In the genomic region with DNA sequence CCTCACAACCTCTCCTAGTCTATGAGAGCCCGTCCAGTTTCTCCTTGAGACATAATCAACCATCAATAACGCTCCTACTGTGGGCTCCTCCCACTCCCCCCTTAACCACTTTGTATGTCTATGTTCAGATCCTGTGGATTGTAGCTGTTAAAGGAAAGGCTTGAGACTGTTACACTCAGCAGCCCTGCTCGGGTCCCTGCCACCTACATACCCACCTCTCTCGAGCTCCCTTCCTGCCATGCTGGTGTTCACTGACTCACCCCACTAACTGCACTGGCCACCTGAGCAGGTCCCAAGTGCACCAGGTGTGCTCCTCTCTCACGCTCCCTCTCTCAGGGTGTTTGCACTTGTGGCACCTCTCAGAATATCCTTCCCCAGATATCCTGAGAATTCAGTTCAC, we compare ENCODE assay signal across 20 mouse cellular contexts.
DNase-seq lines count a peak whose midpoint lies in the region; ATAC-seq lines count a peak whose summit lies in the region.
"Had no signal": no experiment of that assay in that cellular context is flagged by ENCODE, and none has a peak within 500 bp of the region (broad histone marks: within the 10 kb centered on the region; RNA-seq: fewer than 3 reads in every experiment).

No protein-coding gene starts in this region.

- no peak overlapping the region for H3K4me2 ChIP-seq in heart, embryonic 11.5 days
- H3K4me2 ChIP-seq in liver, embryonic 15.5 days = no peak overlapping the region
- H3K4me2 ChIP-seq in hindbrain, embryonic 13.5 days = no peak overlapping the region
- H3K4me2 ChIP-seq: embryonic facial prominence, embryonic 13.5 days; forebrain, embryonic 12.5 days had no signal

- peak overlapping the region; percentile 70; the same call in 1 of the 2 replicates for H3K27ac ChIP-seq in heart, embryonic 10.5 days
- H3K27ac ChIP-seq in heart, embryonic 11.5 days (ENCODE audit: low read depth, low read length) = no peak overlapping the region
- peak overlapping the region; percentile 59 for H3K27ac ChIP-seq in liver, embryonic 15.5 days (replicated peaks)
- H3K27ac ChIP-seq in hindbrain, embryonic 13.5 days = no peak overlapping the region
- H3K27ac ChIP-seq in embryonic facial prominence, embryonic 10.5 days (replicated peaks) = no peak overlapping the region
- H3K27ac ChIP-seq: embryonic facial prominence, embryonic 13.5 days; forebrain, embryonic 12.5 days; hindbrain, embryonic 10.5 days had no signal

- H3K4me3 ChIP-seq in heart, embryonic 10.5 days = no peak overlapping the region
- H3K4me3 ChIP-seq in heart, embryonic 11.5 days (ENCODE audit: low read depth, low read length) = no peak overlapping the region
- peak overlapping the region; percentile 67 for H3K4me3 ChIP-seq in megakaryocyte, embryonic 14.5 days (replicated peaks)
- H3K4me3 ChIP-seq in liver, embryonic 15.5 days (replicated peaks) = no peak overlapping the region
- H3K4me3 ChIP-seq in hindbrain, embryonic 13.5 days = no peak overlapping the region
- H3K4me3 ChIP-seq in embryonic facial prominence, embryonic 10.5 days = no peak overlapping the region
- H3K4me3 ChIP-seq: embryonic facial prominence, embryonic 13.5 days; forebrain, embryonic 12.5 days; hindbrain, embryonic 10.5 days had no signal

- no peaks in the 10 kb centered on the region for H3K9me3 ChIP-seq in heart, embryonic 10.5 days
- H3K9me3 ChIP-seq in heart, embryonic 11.5 days (replicated peaks; ENCODE audit: control insufficient read depth, low read length) = no peaks in the 10 kb centered on the region
- no peaks in the 10 kb centered on the region for H3K9me3 ChIP-seq in megakaryocyte, embryonic 14.5 days
- no peaks in the 10 kb centered on the region for H3K9me3 ChIP-seq in liver, embryonic 15.5 days (replicated peaks)
- H3K9me3 ChIP-seq in hindbrain, embryonic 13.5 days = no peaks in the 10 kb centered on the region
- no peaks in the 10 kb centered on the region for H3K9me3 ChIP-seq in embryonic facial prominence, embryonic 10.5 days
- H3K9me3 ChIP-seq: embryonic facial prominence, embryonic 13.5 days; forebrain, embryonic 12.5 days; hindbrain, embryonic 10.5 days had no signal

- 71% methylated on average over 5 of the region's 5 CpGs for WGBS in heart, embryonic 10.5 days
- 72% methylated on average over 5 of the region's 5 CpGs for WGBS in heart, embryonic 11.5 days (ENCODE audit: insufficient replicate concordance)
- 66% methylated on average over 5 of the region's 5 CpGs for WGBS in liver, embryonic 15.5 days (ENCODE audit: insufficient replicate concordance)
- 92% methylated on average over 5 of the region's 5 CpGs for WGBS in hindbrain, embryonic 13.5 days
- 91% methylated on average over 5 of the region's 5 CpGs for WGBS in embryonic facial prominence, embryonic 10.5 days

- 0 out of 2 replicates have a peak, but pooled peaks cover 3% of the 10 kb centered on the region for H3K36me3 ChIP-seq in heart, embryonic 10.5 days
- no peaks in the 10 kb centered on the region for H3K36me3 ChIP-seq in heart, embryonic 11.5 days (ENCODE audit: control insufficient read depth, insufficient read depth, low read length)
- peaks cover 67% of the 10 kb centered on the region for H3K36me3 ChIP-seq in megakaryocyte, embryonic 14.5 days (replicated peaks; ENCODE audit: low read length)
- peaks cover 10% of the 10 kb centered on the region; the same call in 1 of the 2 replicates for H3K36me3 ChIP-seq in liver, embryonic 15.5 days (replicated peaks)
- no peaks in the 10 kb centered on the region for H3K36me3 ChIP-seq in hindbrain, embryonic 13.5 days
- H3K36me3 ChIP-seq in embryonic facial prominence, embryonic 10.5 days (replicated peaks) = no peaks in the 10 kb centered on the region
- H3K36me3 ChIP-seq: embryonic facial prominence, embryonic 13.5 days; forebrain, embryonic 12.5 days; hindbrain, embryonic 10.5 days had no signal

- ATAC-seq in heart, embryonic 11.5 days (replicated peaks; ENCODE audit: insufficient number of reproducible peaks, low FRiP score, low TSS enrichment) = no peak
- ATAC-seq in megakaryocyte, adult 5-6 weeks (ENCODE audit: poor library complexity, severe bottlenecking) = no peak
- no peak for ATAC-seq in liver, embryonic 15.5 days (ENCODE audit: insufficient read depth)
- ATAC-seq in hindbrain, embryonic 13.5 days (ENCODE audit: low FRiP score) = no peak
- ATAC-seq: forebrain, embryonic 16.5 days; hindbrain, embryonic 16.5 days; inflammation-experienced regulatory T-cells, adult 6 months; intestine, postnatal 0 days had no signal

- H3K9ac ChIP-seq in heart, embryonic 11.5 days (ENCODE audit: low read depth, low read length) = no peak overlapping the region
- no peak overlapping the region for H3K9ac ChIP-seq in liver, embryonic 15.5 days
- H3K9ac ChIP-seq in hindbrain, embryonic 13.5 days = no peak overlapping the region
- H3K9ac ChIP-seq: embryonic facial prominence, embryonic 13.5 days; forebrain, embryonic 12.5 days had no signal

- H3K4me1 ChIP-seq in heart, embryonic 10.5 days = peaks cover 55% of the 10 kb centered on the region
- peaks cover 47% of the 10 kb centered on the region for H3K4me1 ChIP-seq in heart, embryonic 11.5 days (ENCODE audit: control insufficient read depth, insufficient read depth, low read length)
- H3K4me1 ChIP-seq in megakaryocyte, embryonic 14.5 days = peaks cover 92% of the 10 kb centered on the region
- H3K4me1 ChIP-seq in liver, embryonic 15.5 days (replicated peaks) = peaks cover 84% of the 10 kb centered on the region
- H3K4me1 ChIP-seq in hindbrain, embryonic 13.5 days (replicated peaks) = no peaks in the 10 kb centered on the region
- peaks cover 5% of the 10 kb centered on the region for H3K4me1 ChIP-seq in embryonic facial prominence, embryonic 10.5 days
- H3K4me1 ChIP-seq: hindbrain, embryonic 10.5 days had no signal

- no peaks in the 10 kb centered on the region for H3K27me3 ChIP-seq in heart, embryonic 10.5 days (ENCODE audit: insufficient read depth, poor library complexity, severe bottlenecking)
- no peaks in the 10 kb centered on the region for H3K27me3 ChIP-seq in heart, embryonic 11.5 days (ENCODE audit: control insufficient read depth, insufficient read depth, low read length)
- H3K27me3 ChIP-seq in megakaryocyte, embryonic 14.5 days (replicated peaks) = no peaks in the 10 kb centered on the region
- no peaks in the 10 kb centered on the region for H3K27me3 ChIP-seq in liver, embryonic 15.5 days
- H3K27me3 ChIP-seq in hindbrain, embryonic 13.5 days = no peaks in the 10 kb centered on the region
- no peaks in the 10 kb centered on the region for H3K27me3 ChIP-seq in embryonic facial prominence, embryonic 10.5 days (replicated peaks; ENCODE audit: low read depth, poor library complexity, severe bottlenecking)
- H3K27me3 ChIP-seq: embryonic facial prominence, embryonic 13.5 days; forebrain, embryonic 12.5 days had no signal

- DNase-seq in heart, embryonic 10.5 days (ENCODE audit: low spot score) = peak; percentile 71
- DNase-seq in embryonic facial prominence, embryonic 10.5 days (ENCODE audit: low spot score) = no peak
- DNase-seq: adrenal gland, postnatal 10 days; cerebellum, adult 11-12 months; cerebellum, adult 9-10 months; cerebellum, postnatal 25 days; gastrocnemius, postnatal 14 days; heart, postnatal 14 days had no signal

Comparison
In these comparisons a context has a peak if more than half of its experiments do, and no peak if none do; other contexts are left out.
1. H3K27ac ChIP-seq: peak in heart, embryonic 10.5 days (single experiment) and liver, embryonic 15.5 days (single experiment); none in heart, embryonic 11.5 days (single experiment), hindbrain, embryonic 13.5 days (single experiment) and embryonic facial prominence, embryonic 10.5 days (single experiment).